Mouse (Mus musculus) heart, adult 2 months (tissue): ENCODE data around the gene Mymk.

Source experiments
- CTCF ChIP-seq: fragments of 200-600 bp; IDR thresholded peaks from 2 replicates; pipeline ENCODE4 v1.8.1; 2022; ENCODE audit warnings: antibody characterized with exemption, mild to moderate bottlenecking, moderate library complexity
- POLR2A ChIP-seq: fragments of 200-500 bp; IDR thresholded peaks from 2 replicates; pipeline ENCODE4 v1.6.1; 2011; ENCODE audit warnings: mild to moderate bottlenecking, low read depth, low read length, control low read depth; ENCODE audit not compliant: insufficient read depth

DNA sequence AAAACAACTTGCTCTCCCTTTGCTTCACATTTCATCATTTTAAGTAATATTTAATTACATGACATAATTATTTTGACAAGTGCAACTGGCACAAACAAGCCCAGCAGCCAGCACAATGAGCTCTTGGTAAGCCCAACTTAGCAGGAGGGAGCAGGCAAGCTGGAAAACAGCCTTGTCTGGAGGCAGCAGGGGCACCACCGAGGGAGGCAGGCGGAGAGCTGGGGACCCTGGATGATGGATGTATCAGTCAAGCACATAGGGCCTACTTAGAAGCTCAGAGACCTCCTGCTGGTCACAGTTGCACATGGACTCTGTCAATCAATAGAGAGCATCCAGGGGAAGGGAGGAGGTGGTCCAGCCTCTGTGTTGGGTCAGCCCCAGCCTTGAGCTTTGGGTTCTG is 4.0 kb downstream of the Mymk start:
- TF ChIP-seq CTCF (no peak), POLR2A (no peak)
